Mouse (Mus musculus): ENCODE results near the gene Trp53bp2. TPM values are rescaled to one million over a fixed set of nuclear protein-coding genes. Genes with fewer than 3 reads are reported as not detected.
A peak's percentile ranks its signal among the peaks of the same experiment; 100 is the strongest.

Trp53bp2 gene
- 37.9 and 41.5 TPM in 2 replicates for polyA plus RNA-seq (2012; rRNA removed)

DNA sequence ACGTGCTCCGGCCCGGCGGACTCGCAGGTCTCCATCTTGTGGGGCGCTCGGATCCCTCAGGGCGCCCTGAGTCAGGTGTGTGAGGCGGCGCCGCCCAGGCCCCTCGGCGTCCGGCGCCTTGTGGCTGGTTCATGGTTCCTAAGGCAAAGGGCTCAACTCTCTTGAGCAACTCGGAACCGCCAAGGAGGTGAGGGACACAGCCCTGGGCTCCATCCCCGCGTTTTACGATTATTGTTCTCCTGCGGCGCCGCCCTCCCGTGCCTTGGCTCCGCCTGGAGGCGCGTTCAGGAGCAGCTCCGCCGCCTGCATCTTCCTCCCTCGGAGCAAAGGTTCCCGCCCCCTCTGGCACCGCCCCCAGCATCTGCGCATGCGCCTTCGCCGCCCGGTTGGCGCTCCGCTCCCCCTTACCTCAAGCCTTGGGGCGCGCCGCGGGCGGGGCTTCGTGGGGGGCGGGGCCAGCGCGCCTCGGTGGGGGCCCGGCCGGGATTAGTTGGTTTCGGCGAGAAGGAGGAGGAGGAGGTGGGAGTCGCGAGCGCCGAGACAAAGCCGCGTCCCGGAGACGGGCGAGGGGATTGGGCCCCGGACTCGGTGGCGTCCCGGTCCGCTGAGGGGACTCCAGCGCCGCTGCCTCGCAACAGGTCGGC is at the start of gene Trp53bp2:
Trp53bp2 (plus strand) TSS at position 489 of the 644 bp plus-strand sequence.
- H3K27ac ChIP-seq (ENCODE audit: control insufficient read depth, insufficient read depth, low read length), result peak within 1 kb of the TSS; percentile 59
- TF ChIP-seq CTCF (IDR thresholded peaks at IDR 0.05; ENCODE audit: borderline replicate concordance, control insufficient read depth, extremely low read depth, insufficient read depth, low read length, poor library complexity), result 0 out of 2 replicates have a peak, but pooled peaks have one; percentile 52
- peak; percentile 93 for TF ChIP-seq POLR2A (IDR thresholded peaks at IDR 0.05; ENCODE audit: control insufficient read depth, extremely low read depth, insufficient read depth, low read length, poor library complexity)
- no peaks in the 10 kb centered on the region for H3K36me3 ChIP-seq (ENCODE audit: control insufficient read depth, insufficient read depth, low read length)
- peak within 1 kb of the TSS; percentile 89 for H3K4me3 ChIP-seq (ENCODE audit: control insufficient read depth, insufficient read depth, low read length)
- under 1% methylated on average over 71 of the region's 71 CpGs for WGBS
- no peaks in the 10 kb centered on the region for H3K27me3 ChIP-seq (ENCODE audit: control insufficient read depth, insufficient read depth, low read length)
- DNase-seq, result peak; percentile 100
- peaks cover 7% of the 10 kb centered on the region for H3K4me1 ChIP-seq (replicated peaks; ENCODE audit: control insufficient read depth, insufficient read depth, low read length)

DNA sequence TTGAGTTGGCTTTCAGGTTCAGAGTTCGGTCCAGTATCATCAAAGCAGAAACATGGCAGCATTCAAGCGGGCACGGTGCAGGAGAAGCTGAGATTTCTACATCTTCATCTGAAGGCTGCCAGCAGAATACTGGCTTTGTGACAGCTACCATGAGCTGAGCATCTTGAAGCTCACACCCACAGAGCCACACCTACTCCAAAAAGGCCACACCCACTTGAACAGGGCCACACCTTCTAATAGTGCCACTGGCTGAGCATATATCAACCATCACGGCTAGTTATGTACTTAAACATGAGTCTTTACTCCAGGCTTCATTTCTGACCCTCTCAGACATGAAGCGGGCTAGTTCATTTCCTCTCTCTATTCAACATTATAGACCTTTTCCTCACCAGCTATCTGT is 46.3 kb upstream of the Trp53bp2 start:
- Histone ChIP-seq H3K4me3 (ENCODE audit: control insufficient read depth, insufficient read depth, low read length) (no peak overlapping the region), H3K27ac (ENCODE audit: control insufficient read depth, insufficient read depth, low read length) (no peak overlapping the region), H3K4me1 (replicated peaks; ENCODE audit: control insufficient read depth, insufficient read depth, low read length) (peaks cover 18% of the 10 kb centered on the region), H3K36me3 (ENCODE audit: control insufficient read depth, insufficient read depth, low read length) (no peaks in the 10 kb centered on the region), H3K27me3 (ENCODE audit: control insufficient read depth, insufficient read depth, low read length) (no peaks in the 10 kb centered on the region)
- no peak for TF ChIP-seq CTCF (IDR thresholded peaks at IDR 0.05; ENCODE audit: borderline replicate concordance, control insufficient read depth, extremely low read depth, insufficient read depth, low read length, poor library complexity)
- TF ChIP-seq POLR2A (IDR thresholded peaks at IDR 0.05; ENCODE audit: control insufficient read depth, extremely low read depth, insufficient read depth, low read length, poor library complexity), result no peak
- DNase-seq, result no peak
- 88% methylated on average over 5 of the region's 5 CpGs for WGBS

DNA sequence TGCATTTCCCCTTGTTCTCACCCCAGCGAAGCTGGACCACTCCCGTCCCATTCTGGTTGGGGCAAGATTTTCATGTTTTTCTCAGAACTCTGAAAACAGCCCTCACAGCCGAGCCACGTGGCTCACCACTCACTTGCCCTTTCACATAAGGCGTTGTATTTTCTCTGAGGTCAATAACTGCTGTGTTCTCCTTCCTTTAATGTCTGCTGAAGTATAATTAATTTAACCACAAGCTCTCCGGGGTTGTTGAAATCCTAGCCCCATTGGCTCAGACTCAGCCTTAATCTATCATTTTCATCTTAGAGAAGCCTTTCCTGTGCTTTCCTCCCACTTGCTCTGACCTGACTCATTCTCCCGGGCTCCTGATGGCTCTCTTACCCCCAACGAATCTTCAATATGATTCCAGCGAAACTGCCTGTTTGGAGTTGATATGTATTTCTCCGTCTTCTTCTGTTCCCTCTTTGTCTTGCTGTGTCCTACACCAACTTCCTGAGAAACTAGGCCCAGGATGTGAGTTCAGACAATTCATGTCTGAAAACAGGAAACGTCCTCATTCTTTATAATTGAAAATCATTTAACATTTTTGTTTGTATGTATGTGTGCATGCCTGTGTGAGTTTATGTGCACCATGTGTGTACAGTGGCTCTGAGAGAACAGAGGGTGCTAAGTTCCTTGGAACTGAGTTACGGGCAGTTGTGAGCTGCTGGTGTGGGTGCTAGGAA is 45.1 kb upstream of the Trp53bp2 start:
- no peak for DNase-seq
- TF ChIP-seq CTCF (IDR thresholded peaks at IDR 0.05; ENCODE audit: borderline replicate concordance, control insufficient read depth, extremely low read depth, insufficient read depth, low read length, poor library complexity) (no peak), POLR2A (IDR thresholded peaks at IDR 0.05; ENCODE audit: control insufficient read depth, extremely low read depth, insufficient read depth, low read length, poor library complexity) (no peak)
- WGBS, result 24% methylated on average over 12 of the region's 12 CpGs
- H3K36me3 ChIP-seq (ENCODE audit: control insufficient read depth, insufficient read depth, low read length), result no peaks in the 10 kb centered on the region
- peaks cover 18% of the 10 kb centered on the region for H3K4me1 ChIP-seq (replicated peaks; ENCODE audit: control insufficient read depth, insufficient read depth, low read length)
- peak overlapping the region; percentile 60; the same call in 1 of the 2 replicates for H3K27ac ChIP-seq (ENCODE audit: control insufficient read depth, insufficient read depth, low read length)
- H3K4me3 ChIP-seq (ENCODE audit: control insufficient read depth, insufficient read depth, low read length), result no peak overlapping the region
- no peaks in the 10 kb centered on the region for H3K27me3 ChIP-seq (ENCODE audit: control insufficient read depth, insufficient read depth, low read length)

DNA sequence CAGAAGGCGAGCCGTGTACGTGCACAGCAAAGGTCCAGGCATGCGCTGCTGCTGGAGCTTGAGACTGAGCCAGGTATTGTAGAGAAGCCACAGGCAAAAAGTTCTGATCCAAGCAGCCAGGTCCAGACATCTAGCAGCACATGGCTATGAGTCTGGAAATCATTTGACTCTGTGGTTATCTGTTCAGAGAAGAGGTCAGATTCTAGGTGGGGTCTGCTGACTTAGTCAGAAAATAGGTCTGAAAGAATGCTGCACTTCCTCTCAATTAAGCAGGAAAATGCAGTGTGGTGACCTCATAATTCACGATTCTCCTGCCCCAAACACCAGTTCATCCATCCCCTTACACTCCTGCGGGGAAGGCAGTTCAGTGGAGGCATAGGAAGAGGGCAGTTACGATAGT is 40.7 kb upstream of the Trp53bp2 start:
- TF ChIP-seq CTCF (IDR thresholded peaks at IDR 0.05; ENCODE audit: borderline replicate concordance, control insufficient read depth, extremely low read depth, insufficient read depth, low read length, poor library complexity) (no peak), POLR2A (IDR thresholded peaks at IDR 0.05; ENCODE audit: control insufficient read depth, extremely low read depth, insufficient read depth, low read length, poor library complexity) (no peak)
- H3K27ac ChIP-seq (ENCODE audit: control insufficient read depth, insufficient read depth, low read length), result no peak overlapping the region
- 71% methylated on average over 7 of the region's 7 CpGs for WGBS
- no peaks in the 10 kb centered on the region for H3K36me3 ChIP-seq (ENCODE audit: control insufficient read depth, insufficient read depth, low read length)
- peaks cover 16% of the 10 kb centered on the region for H3K4me1 ChIP-seq (replicated peaks; ENCODE audit: control insufficient read depth, insufficient read depth, low read length)
- no peak for DNase-seq
- H3K27me3 ChIP-seq (ENCODE audit: control insufficient read depth, insufficient read depth, low read length), result no peaks in the 10 kb centered on the region; the same call in 1 of the 2 replicates
- H3K4me3 ChIP-seq (ENCODE audit: control insufficient read depth, insufficient read depth, low read length), result no peak overlapping the region

DNA sequence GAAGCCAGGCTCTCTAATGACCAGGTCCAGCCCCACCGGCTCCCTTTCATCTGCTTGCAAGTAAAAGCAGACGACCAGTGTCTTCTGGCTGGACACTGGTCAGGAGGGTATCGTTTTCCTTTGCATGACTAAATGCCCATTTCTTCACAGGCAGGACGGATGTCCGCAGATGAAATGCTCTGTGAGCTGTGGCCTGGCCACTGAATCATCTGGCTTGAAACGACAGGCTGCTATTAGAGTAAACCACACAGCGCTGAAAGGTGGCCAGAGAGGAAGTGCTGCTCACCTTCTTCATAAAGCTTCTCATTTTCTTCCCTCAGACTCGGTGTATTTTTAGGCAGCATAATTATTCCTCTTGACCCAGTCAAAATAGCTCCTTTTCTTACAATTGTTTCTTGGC is 40.2 kb upstream of the Trp53bp2 start:
- H3K4me1 ChIP-seq (replicated peaks; ENCODE audit: control insufficient read depth, insufficient read depth, low read length), result peaks cover 12% of the 10 kb centered on the region
- no peak for DNase-seq
- 7% methylated on average over 8 of the region's 8 CpGs for WGBS
- no peak overlapping the region for H3K27ac ChIP-seq (ENCODE audit: control insufficient read depth, insufficient read depth, low read length)
- H3K36me3 ChIP-seq (ENCODE audit: control insufficient read depth, insufficient read depth, low read length), result no peaks in the 10 kb centered on the region
- no peak for TF ChIP-seq POLR2A (IDR thresholded peaks at IDR 0.05; ENCODE audit: control insufficient read depth, extremely low read depth, insufficient read depth, low read length, poor library complexity)
- H3K4me3 ChIP-seq (ENCODE audit: control insufficient read depth, insufficient read depth, low read length), result no peak overlapping the region
- H3K27me3 ChIP-seq (ENCODE audit: control insufficient read depth, insufficient read depth, low read length), result no peaks in the 10 kb centered on the region; the same call in 1 of the 2 replicates

DNA sequence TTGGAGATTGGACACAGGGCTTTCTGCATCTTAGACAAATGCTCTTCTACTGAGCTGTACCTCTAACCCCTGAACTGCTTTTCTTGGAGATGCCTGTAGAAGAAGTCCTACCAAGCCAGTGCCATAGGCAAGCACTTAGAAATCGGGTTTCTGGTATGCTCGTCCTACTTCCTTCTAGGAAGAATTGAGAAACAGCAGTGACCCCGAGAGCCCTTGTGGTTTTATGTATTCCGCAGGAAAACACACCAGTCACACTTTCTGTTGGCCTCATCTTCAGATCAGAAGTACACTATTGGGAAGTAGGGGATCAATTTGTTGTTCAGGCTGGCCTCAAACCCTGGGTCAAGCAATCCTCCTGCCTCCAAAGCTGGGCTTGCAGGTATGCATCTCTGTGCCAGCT is 39.5 kb upstream of the Trp53bp2 start:
- no peak overlapping the region for H3K4me3 ChIP-seq (ENCODE audit: control insufficient read depth, insufficient read depth, low read length)

More for the DNA sequence above, 39.5 kb upstream of the Trp53bp2 start:
- Histone ChIP-seq H3K27ac (ENCODE audit: control insufficient read depth, insufficient read depth, low read length) (no peak overlapping the region), H3K27me3 (ENCODE audit: control insufficient read depth, insufficient read depth, low read length) (no peaks in the 10 kb centered on the region; the same call in 1 of the 2 replicates), H3K4me1 (replicated peaks; ENCODE audit: control insufficient read depth, insufficient read depth, low read length) (peaks cover 10% of the 10 kb centered on the region), H3K36me3 (ENCODE audit: control insufficient read depth, insufficient read depth, low read length) (no peaks in the 10 kb centered on the region)
- TF ChIP-seq CTCF (IDR thresholded peaks at IDR 0.05; ENCODE audit: borderline replicate concordance, control insufficient read depth, extremely low read depth, insufficient read depth, low read length, poor library complexity) (no peak), POLR2A (IDR thresholded peaks at IDR 0.05; ENCODE audit: control insufficient read depth, extremely low read depth, insufficient read depth, low read length, poor library complexity) (no peak)
- WGBS, result 6% methylated on average over 4 of the region's 4 CpGs
- no peak for DNase-seq

All from thymus, adult 2 months (tissue).